Mouse (Mus musculus) Patski (cell line): ENCODE data around the gene Cryaa. TPM values are rescaled to one million over a fixed set of nuclear protein-coding genes. Genes with fewer than 3 reads are reported as not detected.

Experiments used
- ATAC-seq: fragments of 100-300 bp; one replicate; pipeline ENCODE4 v1.8.0; 2021
- CTCF ChIA-PET: fragments of 350-600 bp; sonication (Branson Sonifier 250); formaldehyde crosslinking; loops from one replicate; lab custom pipeline; 2022; ENCODE audit warnings: inconsistent platforms; lab: Charles Lee
- POLR2A ChIA-PET: fragments of 350-600 bp; sonication (Branson Sonifier 250); formaldehyde crosslinking; loops from one replicate; lab custom pipeline; 2022; ENCODE audit warnings: antibody characterized with exemption, inconsistent platforms; lab: Charles Lee
- DNase-seq: peaks from one replicate; pipeline ENCODE4 v3.0.0-alpha.2; 2011; ENCODE audit warnings: low read depth, low spot score
- H3K27me3 ChIP-seq: fragments of 371-371 bp; one replicate; pipeline ENCODE4 v1.5.1; 2021
- CTCF ChIP-seq: fragments of 100-300 bp; IDR thresholded peaks from one replicate; pipeline ENCODE4 v1.5.1; 2021
- in situ Hi-C: fragments of 300-500 bp; cut with MboI; formaldehyde crosslinking; loops from 3 replicates; pipeline ENCODE4 v1.11.1; 2018; ENCODE audit warnings: low pct_unique_long_range_greater_than_20kb, mixed read lengths
- polyA plus RNA-seq: library from polyadenylated mRNA; unstranded; gene quantifications from one replicate; pipeline ENCODE4 v1.2.3, GENCODE M21; 2021

The Cryaa gene
- polyA plus RNA-seq, 1 experiment from 2014 or later: not detected

- H3K27me3 ChIP-seq: no peaks in the 10 kb centered on the region
- TF ChIP-seq CTCF: no peak
- POLR2A ChIA-PET: interaction anchor here (0.6 kb wide), 1 partner anchor 55 kb away, joined by 5 read pairs; no protein-coding TSS in a partner anchor
- ATAC-seq (no peak), DNase-seq (no peak)
- CTCF ChIA-PET: interaction anchor here (1.1 to 1.3 kb wide), 2 partner anchors 91 to 168 kb away, joined by 3 read pairs; no protein-coding TSS in a partner anchor
- in situ Hi-C loops: loop anchor here (5.0 to 10.0 kb wide), 2 partner anchors 146 to 333 kb away; partner anchors contain the start of gene Wdr4
Observed at GRCm38 (mm10) chr17:31660661-31661250, 16.9 kb upstream of the Cryaa start.

GRCm38 (mm10) chr17:31662855-31663254 is 14.8 kb upstream of the Cryaa start:
- ATAC-seq (no peak), DNase-seq (no peak)
- in situ Hi-C loops: loop anchor here (5.0 to 10.0 kb wide), 2 partner anchors 148 to 336 kb away; partner anchors contain the start of gene Wdr4
- TF ChIP-seq CTCF: no peak
- CTCF ChIA-PET: interaction anchor here (0.8 kb wide), 1 partner anchor 154 kb away, joined by 3 read pairs; no protein-coding TSS in a partner anchor
- no peaks in the 10 kb centered on the region for H3K27me3 ChIP-seq
- POLR2A ChIA-PET: interaction anchor here (0.6 kb wide), 1 partner anchor 1514 kb away, joined by 3 read pairs; no protein-coding TSS in a partner anchor

GRCm38 (mm10) chr17:31664760-31665159 is 12.8 kb upstream of the Cryaa start:
- ATAC-seq (peak; percentile 73), DNase-seq (peak; percentile 51)
- H3K27me3 ChIP-seq: no peaks in the 10 kb centered on the region
- in situ Hi-C loops: loop anchor here (5.0 to 10.0 kb wide), 2 partner anchors 150 to 337 kb away; partner anchors contain the start of gene Wdr4
- ChIA-PET POLR2A (no interaction called here), CTCF (interaction anchor here (1.8 kb wide), 1 partner anchor 146 kb away, joined by 4 read pairs; no protein-coding TSS in a partner anchor)
- TF ChIP-seq CTCF: peak; percentile 96

GRCm38 (mm10) chr17:31668306-31668705 is 9.3 kb upstream of the Cryaa start:
- ATAC-seq (no peak), DNase-seq (no peak)
- no peak for TF ChIP-seq CTCF
- in situ Hi-C loops: loop anchor here (10.0 kb wide), 1 partner anchor 154 kb away; the partner anchor contains the start of gene Wdr4
- CTCF ChIA-PET: interaction anchor here (1.2 to 2.2 kb wide), 2 partner anchors 54 to 149 kb away, joined by 3 to 9 read pairs; partner anchors contain the start of gene Wdr4
- no peaks in the 10 kb centered on the region for H3K27me3 ChIP-seq
- POLR2A ChIA-PET: interaction anchor here (0.6 kb wide), 1 partner anchor 16 kb away, joined by 3 read pairs; no protein-coding TSS in a partner anchor

- peak; percentile 88 for ATAC-seq
- DNase-seq: peak; percentile 65
- TF ChIP-seq CTCF: no peak
Observed at GRCm38 (mm10) chr17:31670163-31670562, 7.4 kb upstream of the Cryaa start.

GRCm38 (mm10) chr17:31671698-31672097 is 5.9 kb upstream of the Cryaa start:
- TF ChIP-seq CTCF: no peak
- in situ Hi-C loops: no loop called here
- DNase-seq: no peak
- ChIA-PET CTCF (no interaction called here), POLR2A (no interaction called here)
- no peaks in the 10 kb centered on the region for H3K27me3 ChIP-seq
- ATAC-seq: no peak

More at GRCm38 (mm10) chr17:31670163-31670562, 7.4 kb upstream of the Cryaa start:
- in situ Hi-C loops: no loop called here
- H3K27me3 ChIP-seq: no peaks in the 10 kb centered on the region
- ChIA-PET POLR2A (interaction anchor here (0.7 kb wide), 2 partner anchors 10 to 230 kb away, joined by 3 to 4 read pairs; no protein-coding TSS in a partner anchor), CTCF (interaction anchor here (0.7 to 1.6 kb wide), 3 partner anchors 11 to 357 kb away, joined by 3 to 4 read pairs (median 3); no protein-coding TSS in a partner anchor)

- in situ Hi-C loops: no loop called here
- no peak for ATAC-seq
- POLR2A ChIA-PET: no interaction called here
- no peaks in the 10 kb centered on the region for H3K27me3 ChIP-seq
- no peak for TF ChIP-seq CTCF
- DNase-seq: no peak
- CTCF ChIA-PET: no interaction called here
Observed at GRCm38 (mm10) chr17:31672279-31672678, 5.3 kb upstream of the Cryaa start.

GRCm38 (mm10) chr17:31674426-31674825 is 3.2 kb upstream of the Cryaa start:
- H3K27me3 ChIP-seq: no peaks in the 10 kb centered on the region
- POLR2A ChIA-PET: no interaction called here
- CTCF ChIA-PET: interaction anchor here (1.0 kb wide), 1 partner anchor 399 kb away, joined by 3 read pairs; no protein-coding TSS in a partner anchor
- no peak for TF ChIP-seq CTCF
- ATAC-seq (no peak), DNase-seq (no peak)
- in situ Hi-C loops: no loop called here

- no peak for DNase-seq
- ATAC-seq: peak; percentile 10
- no peaks in the 10 kb centered on the region for H3K27me3 ChIP-seq
- TF ChIP-seq CTCF: no peak
- in situ Hi-C loops: loop anchor here (25.0 kb wide), 1 partner anchor 807 kb away; no protein-coding TSS in a partner anchor
- ChIA-PET CTCF (interaction anchor here (1.3 to 2.4 kb wide), 4 partner anchors 11 to 347 kb away, joined by 3 to 6 read pairs (median 4); no protein-coding TSS in a partner anchor), POLR2A (interaction anchor here (0.7 kb wide), 1 partner anchor 234 kb away, joined by 4 read pairs; no protein-coding TSS in a partner anchor)
Observed at GRCm38 (mm10) chr17:31680450-31680849, 2.8 kb downstream of the Cryaa start.

- DNase-seq (peak; percentile 51), ATAC-seq (peak; percentile 31)
- CTCF ChIA-PET: interaction anchor here (0.7 to 1.3 kb wide), 6 partner anchors 10 to 341 kb away, joined by 3 to 7 read pairs (median 4); no protein-coding TSS in a partner anchor
- in situ Hi-C loops: loop anchor here (5.0 to 25.0 kb wide), 3 partner anchors 172 to 802 kb away; partner anchors contain the start of gene Sik1
- no peaks in the 10 kb centered on the region for H3K27me3 ChIP-seq
- POLR2A ChIA-PET: no interaction called here
- TF ChIP-seq CTCF: no peak
Observed at GRCm38 (mm10) chr17:31685514-31686224, 8.1 kb downstream of the Cryaa start.
